Mouse (Mus musculus) hindbrain, embryonic 11.5 days (tissue): ENCODE measurements around the gene Asb10. TPM values are rescaled to one million over a fixed set of nuclear protein-coding genes. Genes with fewer than 3 reads are reported as not detected.
"Not testable (repeated sequence)": the region's sequence is repeated elsewhere in the genome, so short reads cannot be mapped to it uniquely, and the experiment has no call there.

Source experiments
- ATAC-seq: fragments of 200-750 bp; cut with Nextera tagmentation; 2 replicates; pipeline ENCODE4 v1.8.0; 2017; ENCODE audit warnings: mild to moderate bottlenecking, moderate TSS enrichment, moderate library complexity; ENCODE audit not compliant: low FRiP score
- DNase-seq: peaks from one replicate; pipeline ENCODE4 v3.0.0-alpha.2; 2015; ENCODE audit warnings: low spot score
- H3K27ac ChIP-seq: fragments of 300-500 bp; sonication (generic); 2 replicates; pipeline ENCODE4 v1.5.1; 2014; ENCODE audit warnings: mild to moderate bottlenecking, low read depth, low read length
- H3K27me3 ChIP-seq: fragments of 300-500 bp; sonication (generic); 2 replicates; pipeline ENCODE4 v1.6.1; 2014; ENCODE audit warnings: mild to moderate bottlenecking, low read length, moderate library complexity, mixed read lengths; ENCODE audit not compliant: control insufficient read depth, insufficient read depth
- H3K36me3 ChIP-seq: fragments of 300-500 bp; sonication (generic); 2 replicates; pipeline ENCODE4 v1.6.1; 2014; ENCODE audit warnings: mild to moderate bottlenecking, low read length, moderate library complexity, mixed read lengths; ENCODE audit not compliant: control insufficient read depth, insufficient read depth
- H3K4me1 ChIP-seq: fragments of 300-500 bp; sonication (generic); replicated peaks from 2 replicates; pipeline ENCODE4 v1.6.1; 2014; ENCODE audit warnings: low read length, mixed read lengths; ENCODE audit not compliant: control insufficient read depth, insufficient read depth
- H3K4me2 ChIP-seq: fragments of 300-500 bp; sonication (generic); replicated peaks from 2 replicates; pipeline ENCODE4 v1.6.1; 2014; ENCODE audit warnings: mild to moderate bottlenecking, low read depth, low read length
- H3K4me3 ChIP-seq: fragments of 300-500 bp; sonication (generic); 2 replicates; pipeline ENCODE4 v1.5.1; 2014; ENCODE audit warnings: low read depth, low read length
- H3K9ac ChIP-seq: fragments of 300-500 bp; sonication (generic); 2 replicates; pipeline ENCODE4 v1.6.1; 2014; ENCODE audit warnings: low read depth, low read length
- H3K9me3 ChIP-seq: fragments of 300-500 bp; sonication (generic); 2 replicates; pipeline ENCODE4 v1.6.1; 2016; ENCODE audit warnings: low read length; ENCODE audit not compliant: control insufficient read depth
- WGBS: fragments of 180-500 bp; shearing (Covaris S2); extraction: QIAGEN DNeasy Blood & Tissue Kit; methylation state at CpG from one replicate; pipeline ENCODE4 v1.1.7; 2014; 5-methylcytosine and 5-hydroxymethylcytosine counted together
- polyA plus RNA-seq: library from polyadenylated mRNA; unstranded; fragments of >200 nt; fragmentation: Nextera tagmentation; extraction: Ambion mirVana; gene quantifications from 2 replicates; pipeline ENCODE4 v1.2.1, GENCODE M21; 2014

The Asb10 gene
- polyA plus RNA-seq, 1 experiment from 2014 or later = 0.20 TPM

DNA sequence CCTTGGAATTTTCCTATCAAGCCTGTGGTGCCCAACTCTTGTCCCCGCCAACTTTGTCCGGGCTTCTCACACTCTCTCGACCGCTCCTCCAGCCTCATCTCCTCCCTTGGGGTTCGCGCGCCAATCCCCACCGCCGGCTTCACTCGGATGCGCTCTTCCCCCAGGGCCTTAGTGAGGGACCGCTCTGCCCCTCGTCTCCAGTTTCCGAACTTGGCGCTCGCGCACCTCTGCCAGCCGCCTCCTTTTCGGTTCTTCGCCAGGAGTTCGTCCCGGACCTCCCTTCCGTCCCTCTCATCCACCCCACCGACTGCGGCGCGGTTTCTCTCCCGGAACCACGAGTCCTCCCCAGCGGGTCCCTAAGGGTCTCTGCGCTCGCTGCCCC lies 36.0 kb upstream of the Asb10 start:
- no peaks in the 10 kb centered on the region for H3K27me3 ChIP-seq
- H3K36me3 ChIP-seq = peaks cover 10% of the 10 kb centered on the region
- H3K27ac ChIP-seq = peak overlapping the region; percentile 67
- H3K4me2 ChIP-seq = peak overlapping the region; percentile 76
- H3K9ac ChIP-seq = peak overlapping the region; percentile 74
- ATAC-seq (peak; percentile 64), DNase-seq (no peak)
- WGBS = under 1% methylated on average over 32 of the region's 32 CpGs
- no peaks in the 10 kb centered on the region for H3K9me3 ChIP-seq
- peaks cover 2% of the 10 kb centered on the region; the same call in 1 of the 2 replicates for H3K4me1 ChIP-seq
- peak overlapping the region; percentile 79 for H3K4me3 ChIP-seq

DNA sequence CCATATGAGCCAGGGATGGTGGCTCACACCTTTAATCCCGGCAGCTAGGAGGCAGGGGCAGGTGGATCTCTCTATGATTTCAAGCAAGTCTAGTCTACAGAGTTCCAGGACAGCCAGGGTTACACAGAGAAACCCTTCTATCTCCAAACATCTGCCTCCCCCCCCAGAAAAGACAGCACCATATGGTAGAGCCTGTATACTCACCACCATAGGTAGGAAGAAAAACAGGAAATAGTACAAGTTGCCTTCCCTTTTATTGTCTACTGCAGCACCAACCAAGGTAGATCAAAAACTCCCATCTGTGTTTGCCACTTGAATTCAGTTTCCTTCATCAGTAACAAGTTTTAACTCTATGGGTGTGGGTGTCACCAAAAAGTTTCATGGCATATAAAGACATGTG lies 35.2 kb upstream of the Asb10 start:
- Histone ChIP-seq H3K27ac (no peak overlapping the region), H3K9me3 (no peaks in the 10 kb centered on the region), H3K9ac (no peak overlapping the region), H3K4me3 (peak overlapping the region; percentile 79; the same call in 1 of the 2 replicates), H3K36me3 (peaks cover 11% of the 10 kb centered on the region), H3K4me2 (peak overlapping the region; percentile 76; the same call in 1 of the 2 replicates), H3K4me1 (peaks cover 2% of the 10 kb centered on the region; the same call in 1 of the 2 replicates), H3K27me3 (no peaks in the 10 kb centered on the region)
- 100% methylated on average over 1 of the region's 1 CpGs for WGBS
- DNase-seq (no peak), ATAC-seq (no peak)

DNA sequence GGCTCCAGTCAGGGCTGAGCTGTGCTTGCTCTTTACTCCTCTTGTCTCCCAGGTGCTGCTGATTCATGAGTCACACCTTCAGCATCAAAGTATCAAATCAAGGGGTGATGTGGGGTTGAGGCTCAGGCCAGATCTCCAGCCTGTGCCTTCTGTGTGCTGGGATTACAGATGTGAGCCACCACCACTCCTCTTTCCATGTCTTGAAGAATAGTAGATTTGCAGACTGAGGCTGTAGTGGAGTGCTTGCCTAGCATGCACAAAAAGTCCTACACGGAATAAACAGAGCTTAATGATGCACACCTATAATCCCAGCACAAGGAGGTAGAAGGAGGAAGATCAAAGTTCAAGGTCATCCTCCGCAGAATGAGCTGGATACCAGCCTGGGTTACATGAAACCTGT lies 15.9 kb upstream of the Asb10 start, which contains the start of gene 4931409K22Rik:
Gene 4931409K22Rik (minus strand): TSS at position 101 of the 400 bp plus-strand sequence.
- Histone ChIP-seq H3K4me3 (no peak within 1 kb of the TSS), H3K27me3 (no peaks in the 10 kb centered on the region), H3K4me2 (no peak within 1 kb of the TSS), H3K36me3 (no peaks in the 10 kb centered on the region), H3K27ac (no peak within 1 kb of the TSS), H3K9ac (no peak within 1 kb of the TSS), H3K9me3 (no peaks in the 10 kb centered on the region), H3K4me1 (no peaks in the 10 kb centered on the region)
- DNase-seq (no peak), ATAC-seq (no peak)
- WGBS = 78% methylated on average over 2 of the region's 2 CpGs

DNA sequence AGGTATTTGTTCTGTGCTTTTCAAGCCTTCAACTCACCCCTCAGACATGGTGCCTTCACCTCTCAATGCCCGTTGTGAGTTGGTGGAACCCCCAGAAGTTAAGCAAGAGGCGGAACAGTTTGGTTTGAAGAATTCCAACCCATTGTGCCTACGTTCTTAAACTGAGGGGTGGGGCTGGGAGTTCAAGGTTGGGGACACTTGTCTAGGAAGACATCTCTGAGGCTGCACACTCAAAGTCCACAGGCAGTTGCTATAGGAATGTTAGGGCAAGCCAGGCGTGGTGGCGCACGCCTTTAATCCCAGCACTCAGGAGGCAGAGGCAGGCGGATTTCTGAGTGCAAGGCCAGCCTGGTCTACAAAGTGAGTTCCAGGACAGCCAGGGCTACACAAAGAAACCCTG lies 14.6 kb upstream of the Asb10 start:
- not testable (repeated sequence) for H3K27ac ChIP-seq, ATAC-seq

DNA sequence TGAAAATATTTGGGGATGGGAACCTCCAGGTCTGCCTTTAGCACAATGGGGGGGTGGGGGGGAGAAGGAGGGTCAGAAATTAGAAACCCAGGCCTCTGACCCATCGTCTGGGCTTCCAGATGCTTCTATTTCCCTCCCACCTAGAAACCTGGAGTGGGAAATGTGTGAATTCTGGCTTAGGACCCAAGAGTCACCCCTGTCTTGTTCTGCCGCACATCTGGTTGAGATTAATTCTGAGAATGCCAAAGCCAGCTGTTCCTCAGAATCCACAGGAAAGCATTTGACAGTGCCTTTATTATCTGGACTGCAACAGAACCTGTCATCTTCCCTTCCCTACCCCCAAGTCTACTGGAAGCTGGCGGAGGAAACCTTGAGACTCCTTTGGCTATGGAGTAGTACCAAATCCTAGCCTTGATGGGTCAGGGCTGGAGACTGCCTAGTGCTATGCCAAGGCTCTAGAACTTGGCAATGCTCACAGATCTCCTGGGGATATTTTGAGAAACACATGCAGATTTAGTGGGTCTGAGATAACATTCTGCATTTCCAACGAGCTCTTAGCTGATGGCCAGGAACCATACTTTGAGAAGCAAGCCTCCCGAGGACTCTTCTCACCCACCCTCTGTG lies 13.0 kb upstream of the Asb10 start:
- 78% methylated on average over 5 of the region's 5 CpGs for WGBS
- H3K27ac ChIP-seq = no peak overlapping the region
- no peak overlapping the region for H3K4me3 ChIP-seq
- peaks cover under 1% of the 10 kb centered on the region; the same call in 1 of the 2 replicates for H3K27me3 ChIP-seq
- no peak for ATAC-seq
- H3K4me2 ChIP-seq = no peak overlapping the region
- H3K9me3 ChIP-seq = no peaks in the 10 kb centered on the region
- no peak overlapping the region for H3K9ac ChIP-seq
- peaks cover 7% of the 10 kb centered on the region for H3K4me1 ChIP-seq
- H3K36me3 ChIP-seq = no peaks in the 10 kb centered on the region
- no peak for DNase-seq

More for the DNA sequence above, 14.6 kb upstream of the Asb10 start:
- H3K36me3 ChIP-seq, H3K4me2 ChIP-seq, H3K4me1 ChIP-seq, H3K9me3 ChIP-seq, H3K4me3 ChIP-seq, H3K27me3 ChIP-seq, H3K9ac ChIP-seq, DNase-seq: not testable (repeated sequence)
- WGBS = 90% methylated on average over 7 of the region's 7 CpGs

DNA sequence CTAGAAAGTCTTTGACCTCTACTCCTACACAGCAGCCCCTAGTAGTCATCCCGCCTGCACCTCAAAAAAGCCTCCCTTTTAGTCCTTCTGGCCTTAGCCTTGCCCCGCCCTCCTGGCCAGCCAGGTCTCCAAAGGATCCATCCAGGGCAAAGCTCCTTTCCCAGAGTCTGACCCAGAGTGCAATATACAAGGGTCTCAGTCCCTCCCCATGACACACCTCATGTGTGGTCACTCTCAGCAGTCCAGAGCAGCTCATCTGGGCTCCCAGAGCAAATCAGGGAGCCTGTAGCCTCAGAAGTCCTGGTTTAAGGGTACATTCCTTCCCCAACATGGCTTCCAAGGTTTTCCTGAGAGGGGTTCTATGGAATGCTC lies 10.5 kb upstream of the Asb10 start:
- H3K4me1 ChIP-seq = peaks cover 7% of the 10 kb centered on the region
- DNase-seq (no peak), ATAC-seq (no peak; the same call in none of the 2 replicates)
- H3K9ac ChIP-seq = peak overlapping the region; percentile 15; the same call in 1 of the 2 replicates
- no peaks in the 10 kb centered on the region for H3K36me3 ChIP-seq
- no peak overlapping the region for H3K4me2 ChIP-seq
- no peak overlapping the region for H3K4me3 ChIP-seq
- peaks cover 2% of the 10 kb centered on the region; the same call in 1 of the 2 replicates for H3K27me3 ChIP-seq
- no peaks in the 10 kb centered on the region for H3K9me3 ChIP-seq
- 40% methylated on average over 2 of the region's 2 CpGs for WGBS
- peak overlapping the region; percentile 10; the same call in 1 of the 2 replicates for H3K27ac ChIP-seq

DNA sequence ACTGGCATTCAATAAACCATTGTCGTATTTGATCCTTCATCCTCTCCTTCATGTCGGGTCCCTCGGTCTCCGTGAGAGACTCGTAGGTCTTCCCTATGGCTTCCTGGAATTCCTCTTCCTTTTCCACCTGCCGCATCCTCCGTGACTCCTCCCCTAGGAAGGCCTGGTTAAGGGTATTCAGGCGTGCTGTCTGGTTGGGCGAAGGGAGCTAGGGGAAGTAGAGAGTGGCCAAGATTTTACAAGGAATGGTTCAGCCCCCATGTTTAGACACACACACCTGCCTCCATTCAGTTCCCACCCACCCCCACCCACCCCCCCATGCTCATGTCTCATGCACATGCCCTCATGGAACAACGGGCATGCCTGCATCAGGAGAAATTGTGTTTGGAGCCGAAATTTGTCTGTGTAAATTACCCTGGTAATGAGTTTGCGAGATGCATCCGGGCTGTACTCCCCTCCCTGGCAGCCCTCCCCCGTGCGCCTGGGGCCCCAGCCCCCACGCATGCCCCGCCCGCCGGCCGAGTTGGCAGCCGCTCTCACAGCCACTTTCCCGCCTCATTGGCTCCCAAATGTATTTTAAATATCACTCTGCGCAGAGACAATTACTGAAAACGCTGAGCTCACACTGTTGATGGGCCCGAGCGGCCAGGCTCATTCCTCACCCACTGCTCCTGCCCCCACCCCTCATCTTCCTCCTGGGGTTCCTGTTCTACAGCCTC lies 10.0 kb upstream of the Asb10 start:
- peaks cover 7% of the 10 kb centered on the region for H3K4me1 ChIP-seq
- ATAC-seq (peak; percentile 77), DNase-seq (peak; percentile 55)
- peak overlapping the region; percentile 15; the same call in 1 of the 2 replicates for H3K9ac ChIP-seq
- peak overlapping the region; percentile 10; the same call in 1 of the 2 replicates for H3K27ac ChIP-seq
- no peaks in the 10 kb centered on the region for H3K36me3 ChIP-seq
- H3K9me3 ChIP-seq = no peaks in the 10 kb centered on the region
- no peak overlapping the region for H3K4me3 ChIP-seq
- peaks cover 2% of the 10 kb centered on the region; the same call in 1 of the 2 replicates for H3K27me3 ChIP-seq
- 33% methylated on average over 21 of the region's 26 CpGs for WGBS
- H3K4me2 ChIP-seq = 0 out of 2 replicates have a peak overlapping the region, but pooled peaks have one; percentile 21

DNA sequence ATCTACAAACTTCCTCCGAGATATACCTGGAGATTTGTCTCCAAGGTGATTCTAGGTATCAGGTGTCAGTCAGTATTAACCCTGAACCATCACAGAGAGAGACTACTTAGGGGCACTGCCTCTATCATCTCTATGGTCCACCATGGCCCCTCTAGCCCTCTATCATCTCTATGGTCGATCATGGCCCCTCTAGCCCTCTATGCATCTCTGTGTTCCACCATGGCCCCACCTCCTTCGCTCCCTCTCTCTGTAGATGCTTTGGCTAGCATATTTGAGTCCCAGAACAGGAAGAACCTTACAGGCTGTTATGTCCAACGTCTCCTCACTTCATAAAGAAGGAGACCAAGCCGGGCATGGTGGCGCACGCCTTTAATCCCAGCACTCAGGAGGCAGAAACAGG lies 1.9 kb upstream of the Asb10 start:
- H3K4me3 ChIP-seq = no peak overlapping the region
- H3K36me3 ChIP-seq = no peaks in the 10 kb centered on the region
- H3K4me2 ChIP-seq = no peak overlapping the region
- no peak overlapping the region for H3K9ac ChIP-seq
- 78% methylated on average over 7 of the region's 7 CpGs for WGBS
- H3K4me1 ChIP-seq = no peaks in the 10 kb centered on the region; the same call in 1 of the 2 replicates
- H3K9me3 ChIP-seq = no peaks in the 10 kb centered on the region
- DNase-seq (no peak), ATAC-seq (no peak)
- H3K27me3 ChIP-seq = no peaks in the 10 kb centered on the region
- no peak overlapping the region for H3K27ac ChIP-seq
